Mouse (Mus musculus): Measurements from ENCODE around the gene Nab2. TPM values are rescaled to one million over a fixed set of nuclear protein-coding genes. Genes with fewer than 3 reads are reported as not detected.

Gene Nab2
- total RNA-seq (2021), result 1 to 10 TPM; 4.8 to 5.3 TPM
- long read RNA-seq, experiment 1, partial matches to known transcripts, result 0 of 3 reads
- long read RNA-seq, experiment 1, other reads (novel, unspliced or antisense), result 0 of 3 reads
- long read RNA-seq, experiment 2, partial matches to known transcripts, result 0 of 1 reads
- long read RNA-seq, experiment 2, other reads (novel, unspliced or antisense), result 1 of 1 reads

- DNase-seq, result peak; percentile 86 to 90
These were observed at the start of gene Nab2 for GRCm38 (mm10) chr10:127668093-127669050. Nab2 (minus strand) TSS chr10:127668568.

- DNase-seq, result no peak
These were observed 44.4 kb upstream of the Nab2 start for GRCm38 (mm10) chr10:127712736-127713135.

- DNase-seq, result no peak
These were observed 42.0 kb upstream of the Nab2 start for GRCm38 (mm10) chr10:127710331-127710730.

- DNase-seq, result no peak
These were observed 40.5 kb upstream of the Nab2 start for GRCm38 (mm10) chr10:127708850-127709370.

GRCm38 (mm10) chr10:127707721-127708120, 39.4 kb upstream of the Nab2 start:
- peak; percentile 46 to 54 for DNase-seq

GRCm38 (mm10) chr10:127705783-127706182, 37.4 kb upstream of the Nab2 start:
- DNase-seq, result no peak

- no peak for DNase-seq
These were observed 36.4 kb upstream of the Nab2 start, which contains the start of gene Myo1a for GRCm38 (mm10) chr10:127704766-127705220. Myo1a (plus strand) TSS chr10:127705170.

- no peak for DNase-seq
These were observed 35.9 kb upstream of the Nab2 start for GRCm38 (mm10) chr10:127704293-127704692.

GRCm38 (mm10) chr10:127703299-127703698, 34.9 kb upstream of the Nab2 start:
- no peak for DNase-seq

GRCm38 (mm10) chr10:127698966-127699365, 30.6 kb upstream of the Nab2 start:
- no peak for DNase-seq

GRCm38 (mm10) chr10:127695775-127696174, 27.4 kb upstream of the Nab2 start:
- DNase-seq, result no peak

GRCm38 (mm10) chr10:127694636-127695035, 26.3 kb upstream of the Nab2 start:
- peak in 1 of 2 experiments; percentile 52 for DNase-seq

GRCm38 (mm10) chr10:127691053-127691452, 22.7 kb upstream of the Nab2 start:
- no peak for DNase-seq

- no peak for DNase-seq
These were observed 14.5 kb upstream of the Nab2 start for GRCm38 (mm10) chr10:127682886-127683285.

GRCm38 (mm10) chr10:127679881-127680280, 11.5 kb upstream of the Nab2 start:
- DNase-seq, result no peak

- no peak for DNase-seq
These were observed 10.8 kb upstream of the Nab2 start for GRCm38 (mm10) chr10:127679208-127679607.

- DNase-seq, result peak; percentile 72 to 76
These were observed 9.4 kb upstream of the Nab2 start for GRCm38 (mm10) chr10:127677591-127678336.

GRCm38 (mm10) chr10:127676691-127677548, 8.6 kb upstream of the Nab2 start:
- DNase-seq, result peak; percentile 96 to 97

GRCm38 (mm10) chr10:127675859-127676398, 7.6 kb upstream of the Nab2 start:
- DNase-seq, result no peak

GRCm38 (mm10) chr10:127674794-127675522, 6.6 kb upstream of the Nab2 start:
- peak; percentile 92 to 96 for DNase-seq
